25 mouse cellular contexts compared by ENCODE assay signal in genomic region chr1:192603556-192603955, GRCm38 (mm10).
DNase-seq lines count a peak whose midpoint lies in the region; ATAC-seq lines count a peak whose summit lies in the region.
"Had no signal": no experiment of that assay in that cellular context is flagged by ENCODE, and none has a peak within 500 bp of the region (broad histone marks: within the 10 kb centered on the region; RNA-seq: fewer than 3 reads in every experiment).

No protein-coding gene starts in this region.

- H3K4me2 ChIP-seq in hindbrain, embryonic 13.5 days: no peak overlapping the region
- H3K4me2 ChIP-seq in neural tube, embryonic 13.5 days: no peak overlapping the region
- H3K4me2 ChIP-seq: embryonic facial prominence, embryonic 15.5 days; forebrain, embryonic 13.5 days; limb, embryonic 12.5 days; liver, embryonic 11.5 days; lung, embryonic 15.5 days; midbrain, embryonic 12.5 days had no signal

- H3K9me3 ChIP-seq in hindbrain, embryonic 10.5 days: no peaks in the 10 kb centered on the region
- no peaks in the 10 kb centered on the region for H3K9me3 ChIP-seq in hindbrain, embryonic 13.5 days
- no peaks in the 10 kb centered on the region for H3K9me3 ChIP-seq in neural tube, embryonic 13.5 days
- H3K9me3 ChIP-seq: embryonic facial prominence, embryonic 15.5 days; forebrain, embryonic 13.5 days; limb, embryonic 12.5 days; lung, embryonic 15.5 days; midbrain, embryonic 12.5 days had no signal

- peaks cover 15% of the 10 kb centered on the region for H3K4me1 ChIP-seq in hindbrain, embryonic 10.5 days (replicated peaks)
- peaks cover 13% of the 10 kb centered on the region for H3K4me1 ChIP-seq in hindbrain, embryonic 13.5 days (replicated peaks)
- H3K4me1 ChIP-seq in neural tube, embryonic 13.5 days (replicated peaks): peaks cover 10% of the 10 kb centered on the region
- H3K4me1 ChIP-seq: embryonic facial prominence, embryonic 15.5 days; forebrain, embryonic 13.5 days; lung, embryonic 15.5 days had no signal

- H3K27me3 ChIP-seq in hindbrain, embryonic 10.5 days (ENCODE audit: insufficient read depth, poor library complexity, severe bottlenecking): no peaks in the 10 kb centered on the region
- no peaks in the 10 kb centered on the region for H3K27me3 ChIP-seq in hindbrain, embryonic 13.5 days
- H3K27me3 ChIP-seq in neural tube, embryonic 13.5 days: no peaks in the 10 kb centered on the region
- H3K27me3 ChIP-seq: embryonic facial prominence, embryonic 15.5 days; forebrain, embryonic 13.5 days; limb, embryonic 12.5 days; lung, embryonic 15.5 days; midbrain, embryonic 12.5 days had no signal

- no peak overlapping the region for H3K9ac ChIP-seq in hindbrain, embryonic 13.5 days
- no peak overlapping the region for H3K9ac ChIP-seq in neural tube, embryonic 13.5 days
- H3K9ac ChIP-seq: embryonic facial prominence, embryonic 15.5 days; forebrain, embryonic 13.5 days; limb, embryonic 12.5 days; lung, embryonic 15.5 days; midbrain, embryonic 12.5 days had no signal

- ATAC-seq in hindbrain, embryonic 13.5 days (ENCODE audit: low FRiP score): no peak
- no peak for ATAC-seq in neural tube, embryonic 13.5 days (ENCODE audit: low read depth)
- ATAC-seq: forebrain, embryonic 13.5 days; hindbrain, postnatal 0 days; intestine, embryonic 16.5 days had no signal

- DNase-seq in hindbrain, embryonic 10.5 days (ENCODE audit: low spot score): peak; percentile 14
- peak; percentile 55 for DNase-seq in kidney, adult 9 months
- no peak for DNase-seq in kidney, postnatal 14 days
- peak; percentile 9 for DNase-seq in embryo, embryonic 11 days
- no peak for DNase-seq in adrenal gland, postnatal 25 days
- DNase-seq: adrenal gland, adult 8-10 months; cerebellum, adult 8-10 months; cerebellum, postnatal 25 days; gastrocnemius, postnatal 14 days; heart, postnatal 14 days; right cerebral cortex, adult 18-20 months; spleen, adult 18-20 months; thymus, adult 18-20 months; thymus, postnatal 36 days had no signal

- no peak overlapping the region for H3K4me3 ChIP-seq in hindbrain, embryonic 10.5 days
- no peak overlapping the region for H3K4me3 ChIP-seq in hindbrain, embryonic 13.5 days
- H3K4me3 ChIP-seq in neural tube, embryonic 13.5 days: no peak overlapping the region
- H3K4me3 ChIP-seq: embryonic facial prominence, embryonic 15.5 days; forebrain, embryonic 13.5 days; limb, embryonic 12.5 days; lung, embryonic 15.5 days; midbrain, embryonic 12.5 days had no signal

- H3K36me3 ChIP-seq in hindbrain, embryonic 10.5 days: no peaks in the 10 kb centered on the region
- no peaks in the 10 kb centered on the region for H3K36me3 ChIP-seq in hindbrain, embryonic 13.5 days
- no peaks in the 10 kb centered on the region for H3K36me3 ChIP-seq in neural tube, embryonic 13.5 days
- H3K36me3 ChIP-seq: embryonic facial prominence, embryonic 15.5 days; G1E; limb, embryonic 12.5 days; lung, embryonic 15.5 days; midbrain, embryonic 12.5 days had no signal

- H3K27ac ChIP-seq in hindbrain, embryonic 10.5 days: no peak overlapping the region
- H3K27ac ChIP-seq in hindbrain, embryonic 13.5 days: no peak overlapping the region
- peak overlapping the region; percentile 34; the same call in 1 of the 2 replicates for H3K27ac ChIP-seq in neural tube, embryonic 13.5 days (replicated peaks)
- H3K27ac ChIP-seq: embryonic facial prominence, embryonic 15.5 days; forebrain, embryonic 13.5 days; hindbrain, postnatal 0 days; limb, embryonic 12.5 days; lung, embryonic 15.5 days; midbrain, embryonic 12.5 days had no signal

- WGBS in hindbrain, embryonic 10.5 days: 45% methylated on average over 7 of the region's 7 CpGs
- WGBS in hindbrain, embryonic 13.5 days: 50% methylated on average over 7 of the region's 7 CpGs
- WGBS in neural tube, embryonic 13.5 days: 32% methylated on average over 7 of the region's 7 CpGs

Comparison
In these comparisons a context has a peak if more than half of its experiments do, and no peak if none do; other contexts are left out.
1. DNase-seq: peak in hindbrain, embryonic 10.5 days (single experiment), kidney, adult 9 months (single experiment) and embryo, embryonic 11 days (single experiment); none in kidney, postnatal 14 days (single experiment) and adrenal gland, postnatal 25 days (single experiment).